Mouse (Mus musculus) kidney, adult 2 months (tissue): ENCODE results near the gene Ubtf. TPM values are rescaled to one million over a fixed set of nuclear protein-coding genes. Genes with fewer than 3 reads are reported as not detected.

Experiments
- DNase-seq: peaks from one replicate; pipeline ENCODE4 v3.0.0; 2021
- H3K27ac ChIP-seq: fragments of 200-500 bp; 2 replicates; pipeline ENCODE4 v1.5.1; 2012; ENCODE audit warnings: low read depth, low read length, control low read depth, inconsistent platforms; ENCODE audit not compliant: insufficient read depth
- H3K27me3 ChIP-seq: fragments of 200-500 bp; replicated peaks from 2 replicates; pipeline ENCODE4 v1.6.1; 2012; ENCODE audit warnings: mild to moderate bottlenecking, moderate library complexity, low read length, inconsistent platforms; ENCODE audit not compliant: control insufficient read depth, insufficient read depth
- H3K36me3 ChIP-seq: fragments of 200-500 bp; 2 replicates; pipeline ENCODE4 v1.6.1; 2012; ENCODE audit warnings: mild to moderate bottlenecking, moderate library complexity, low read length, inconsistent platforms; ENCODE audit not compliant: control insufficient read depth, insufficient read depth
- H3K4me1 ChIP-seq: fragments of 200-500 bp; 2 replicates; pipeline ENCODE4 v1.6.1; 2011; ENCODE audit warnings: low read length; ENCODE audit not compliant: control insufficient read depth, insufficient read depth
- H3K4me3 ChIP-seq: fragments of 200-500 bp; 2 replicates; pipeline ENCODE4 v1.5.1; 2011; ENCODE audit warnings: mild to moderate bottlenecking, low read depth, low read length, control low read depth; ENCODE audit not compliant: insufficient read depth
- CTCF ChIP-seq: fragments of 200-500 bp; conservative IDR thresholded peaks from 2 replicates; pipeline ENCODE4 v1.5.1; 2011; ENCODE audit warnings: low read depth, mild to moderate bottlenecking, control low read depth, low read length, moderate library complexity, mixed read lengths; ENCODE audit not compliant: insufficient read depth, insufficient read length
- POLR2A ChIP-seq: fragments of 200-500 bp; IDR thresholded peaks from one replicate; pipeline ENCODE4 v1.6.1; 2011; ENCODE audit warnings: low read depth, low read length, control low read depth
- WGBS: fragments of 180-500 bp; shearing (Covaris S2); methylation state at CpG from one replicate; pipeline ENCODE4 v1.1.7; 2018; 5-methylcytosine and 5-hydroxymethylcytosine counted together
- polyA plus RNA-seq: library from polyadenylated mRNA; depleted of rRNA; stranded (reverse); fragments of >200 nt; gene quantifications from 2 replicates; pipeline ENCODE4 v1.2.3, GENCODE M21; 2012

Gene Ubtf
- polyA plus RNA-seq, 1 experiment, result 30.3 TPM

- H3K27ac ChIP-seq, result no peak overlapping the region
- DNase-seq, result no peak
- 89% methylated on average over 6 of the region's 6 CpGs for WGBS
- no peaks in the 10 kb centered on the region for H3K27me3 ChIP-seq
- no peak for TF ChIP-seq POLR2A
- TF ChIP-seq CTCF, result no peak
- peaks cover 30% of the 10 kb centered on the region for H3K4me1 ChIP-seq
- H3K4me3 ChIP-seq, result no peak overlapping the region
- H3K36me3 ChIP-seq, result no peaks in the 10 kb centered on the region; the same call in 1 of the 2 replicates
These were observed 7.0 kb downstream of the Ubtf start for GRCm38 (mm10) chr11:102312586-102312985.

DNA sequence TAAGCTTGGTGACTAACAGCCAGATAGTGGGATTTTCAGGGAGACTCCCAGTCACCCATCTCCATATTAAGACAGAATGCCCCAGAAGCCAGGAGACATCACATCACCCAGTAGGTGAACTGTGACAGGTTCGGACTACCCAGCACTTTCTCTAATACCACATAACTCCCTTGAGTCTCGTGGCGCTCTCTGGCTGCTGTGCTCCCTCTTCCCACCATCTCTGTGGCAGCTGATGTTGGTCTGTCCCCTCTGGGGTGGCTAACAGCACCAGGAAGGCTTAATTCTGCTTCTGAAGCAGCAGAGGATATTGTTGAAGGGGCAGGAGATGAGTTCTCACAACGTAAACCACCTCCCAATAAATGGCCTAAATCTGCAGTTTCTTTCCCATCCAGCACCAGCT, 7.6 kb downstream of the Ubtf start:
- Histone ChIP-seq H3K36me3 (peaks cover under 1% of the 10 kb centered on the region; the same call in 1 of the 2 replicates), H3K27ac (no peak overlapping the region), H3K27me3 (no peaks in the 10 kb centered on the region), H3K4me1 (peaks cover 30% of the 10 kb centered on the region), H3K4me3 (no peak overlapping the region)
- TF ChIP-seq POLR2A, result no peak
- no peak for TF ChIP-seq CTCF
- 91% methylated on average over 4 of the region's 4 CpGs for WGBS
- no peak for DNase-seq

- 34% methylated on average over 38 of the region's 38 CpGs for WGBS
These were observed 8.5 kb downstream of the Ubtf start for GRCm38 (mm10) chr11:102310768-102311695.

DNA sequence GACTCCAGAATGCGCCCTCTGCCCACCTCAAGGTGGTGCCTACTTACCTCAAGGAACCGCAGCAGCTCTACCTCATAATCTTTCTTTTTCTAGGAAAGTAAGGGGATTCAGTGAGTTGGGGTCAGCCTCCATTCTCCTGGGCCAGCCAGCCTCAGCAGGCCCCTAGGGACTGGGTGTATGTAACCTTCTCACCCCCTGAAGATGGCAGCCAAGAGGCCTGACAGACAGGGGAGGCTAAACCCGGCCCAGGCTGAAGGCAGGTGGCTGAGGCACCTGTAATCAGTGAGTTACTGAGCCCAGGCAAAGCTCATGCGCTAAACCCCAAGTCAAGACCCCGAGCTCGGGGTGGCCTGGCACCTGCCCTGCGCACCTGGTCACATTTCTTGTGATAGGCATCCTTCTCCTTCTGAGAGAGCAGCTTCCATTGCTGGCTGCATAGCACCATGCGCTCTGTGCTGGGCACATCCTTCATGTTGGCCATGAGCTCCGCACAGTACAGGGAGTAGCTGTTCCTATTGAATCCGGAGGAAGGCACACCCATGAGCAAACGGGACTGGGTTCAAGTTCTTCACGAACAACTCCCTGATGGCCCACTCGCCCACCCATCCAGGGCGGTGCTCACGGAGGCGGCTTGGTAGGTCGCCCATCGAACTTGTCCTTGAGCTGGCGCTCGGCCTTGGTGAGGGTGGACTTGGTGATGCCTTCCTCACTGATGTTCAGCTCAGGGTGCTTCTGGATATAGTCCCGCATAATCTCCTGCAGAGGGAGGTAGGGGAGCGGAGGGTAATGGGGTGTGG, 9.5 kb downstream of the Ubtf start:
- TF ChIP-seq POLR2A, result no peak
- TF ChIP-seq CTCF, result no peak
- Histone ChIP-seq H3K4me1 (peaks cover 19% of the 10 kb centered on the region), H3K27me3 (no peaks in the 10 kb centered on the region), H3K36me3 (peaks cover 3% of the 10 kb centered on the region; the same call in 1 of the 2 replicates), H3K4me3 (peak overlapping the region; percentile 30; the same call in 1 of the 2 replicates), H3K27ac (no peak overlapping the region)
- 83% methylated on average over 22 of the region's 22 CpGs for WGBS
- no peak for DNase-seq

More at GRCm38 (mm10) chr11:102310768-102311695, 8.5 kb downstream of the Ubtf start:
- H3K4me1 ChIP-seq, result peaks cover 27% of the 10 kb centered on the region
- TF ChIP-seq POLR2A (no peak), CTCF (no peak)
- H3K27ac ChIP-seq, result peak overlapping the region; percentile 26; the same call in 1 of the 2 replicates
- DNase-seq, result peak; percentile 39
- peaks cover 3% of the 10 kb centered on the region; the same call in 1 of the 2 replicates for H3K36me3 ChIP-seq
- peak overlapping the region; percentile 7; the same call in 1 of the 2 replicates for H3K4me3 ChIP-seq
- H3K27me3 ChIP-seq, result no peaks in the 10 kb centered on the region

DNA sequence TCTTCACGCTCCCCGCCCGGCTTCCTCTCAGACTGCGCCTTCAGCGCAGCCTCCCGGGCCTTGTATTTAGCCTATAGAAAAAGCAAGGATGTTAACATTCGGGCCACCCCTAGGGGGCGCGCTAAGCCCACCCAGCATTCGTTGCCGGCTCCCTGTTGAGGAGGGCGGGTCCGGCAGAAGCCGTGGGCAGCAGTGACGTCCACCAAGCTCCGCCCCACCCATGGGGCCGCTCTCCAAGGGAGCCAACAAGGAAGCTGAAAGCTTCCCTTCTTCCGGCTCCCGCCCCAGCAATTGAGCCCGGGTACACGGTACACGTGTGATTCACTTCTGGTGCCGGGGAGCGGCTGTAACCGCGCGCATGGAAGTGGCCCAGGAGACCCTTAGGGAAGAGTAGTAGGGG, 10.6 kb downstream of the Ubtf start:
- no peaks in the 10 kb centered on the region for H3K27me3 ChIP-seq
- peak; percentile 98 for DNase-seq
- 0 out of 2 replicates have a peak overlapping the region, but pooled peaks have one; percentile 5 for H3K27ac ChIP-seq
- H3K36me3 ChIP-seq, result peaks cover 3% of the 10 kb centered on the region; the same call in 1 of the 2 replicates
- peaks cover 19% of the 10 kb centered on the region for H3K4me1 ChIP-seq
- TF ChIP-seq POLR2A (no peak), CTCF (peak; percentile 90)
- WGBS, result 2% methylated on average over 27 of the region's 27 CpGs
- H3K4me3 ChIP-seq, result peak overlapping the region; percentile 30

- no peak overlapping the region for H3K27ac ChIP-seq
- DNase-seq, result no peak
- H3K27me3 ChIP-seq, result no peaks in the 10 kb centered on the region
- TF ChIP-seq POLR2A (no peak), CTCF (no peak)
- H3K36me3 ChIP-seq, result peaks cover 3% of the 10 kb centered on the region; the same call in 1 of the 2 replicates
- 82% methylated on average over 9 of the region's 9 CpGs for WGBS
- no peak overlapping the region for H3K4me3 ChIP-seq
- H3K4me1 ChIP-seq, result peaks cover 19% of the 10 kb centered on the region
These were observed 11.4 kb downstream of the Ubtf start for GRCm38 (mm10) chr11:102308104-102308503.

- H3K27me3 ChIP-seq, result no peaks in the 10 kb centered on the region
- H3K36me3 ChIP-seq, result peaks cover 3% of the 10 kb centered on the region; the same call in 1 of the 2 replicates
- no peak for DNase-seq
- no peak overlapping the region for H3K27ac ChIP-seq
- WGBS, result 49% methylated on average over 3 of the region's 3 CpGs
- peaks cover 10% of the 10 kb centered on the region for H3K4me1 ChIP-seq
- H3K4me3 ChIP-seq, result no peak overlapping the region
- no peak for TF ChIP-seq CTCF
- TF ChIP-seq POLR2A, result no peak
These were observed 14.2 kb downstream of the Ubtf start for GRCm38 (mm10) chr11:102305359-102305758.
